Mouse (Mus musculus) CD4-positive, CD25-positive, alpha-beta regulatory T cell, adult 9 weeks (primary cell): ENCODE data around the gene Gtf2h4. TPM values are rescaled to one million over a fixed set of nuclear protein-coding genes. Genes with fewer than 3 reads are reported as not detected.

Experiments used
- polyA plus RNA-seq: library from polyadenylated mRNA; unstranded; fragments of 100-300 nt; shearing (Covaris generic); gene quantifications from one replicate; pipeline ENCODE4 v1.2.1, GENCODE M21; 2017

Gtf2h4 gene
- 28.8 TPM for polyA plus RNA-seq

GRCm38 (mm10) chr17:35673416-35674035 lies at the start of gene Gtf2h4:
Gene Gtf2h4, minus strand, starts transcription at chr17:35673739.

DNA sequence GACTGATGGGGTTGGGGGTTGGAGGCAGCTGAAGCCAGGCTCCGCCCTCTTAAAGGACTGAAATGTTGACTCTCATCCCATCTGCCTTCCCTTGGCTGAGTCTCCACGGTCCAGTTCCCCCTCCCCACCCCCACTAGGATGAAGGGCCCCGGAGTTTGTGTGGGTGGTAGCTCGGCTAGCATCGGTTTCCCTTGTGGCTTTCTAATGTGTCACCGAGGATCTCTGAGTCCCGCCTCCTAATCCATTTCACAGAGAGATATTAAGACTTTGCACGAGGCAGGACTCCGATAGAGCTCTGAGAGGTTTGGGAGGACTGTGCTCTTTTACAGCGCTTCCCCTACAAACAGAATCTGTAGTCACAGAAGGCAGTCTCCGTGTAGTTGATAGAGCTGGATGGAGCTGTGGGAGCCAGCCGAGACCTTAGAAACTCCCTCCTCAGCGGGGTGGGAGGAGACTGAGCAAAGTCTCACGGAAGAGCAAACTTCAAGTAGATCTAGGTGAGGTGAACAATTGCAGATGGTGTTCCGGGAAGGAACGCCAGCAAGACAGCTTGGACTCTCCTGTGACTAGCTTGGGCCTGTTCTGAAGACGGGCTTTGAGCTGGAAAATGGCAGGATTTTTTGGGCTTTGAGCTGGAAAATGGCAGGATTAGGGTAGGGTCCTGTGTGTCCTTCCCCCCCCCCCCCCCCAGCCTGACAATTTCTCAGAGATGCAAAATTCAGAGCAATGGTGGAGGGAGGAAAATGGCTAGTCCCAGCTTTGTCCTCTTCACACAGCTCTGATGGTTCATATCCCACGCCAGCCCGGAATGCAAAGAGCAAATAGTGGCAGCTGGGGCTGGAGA lies 31.3 kb upstream of the Gtf2h4 start, which contains the start of gene Ddr1:
TSS of gene Ddr1 (minus strand) at position 1 of the 844 bp plus-strand sequence.

GRCm38 (mm10) chr17:35667334-35668065 lies 6.0 kb downstream of the Gtf2h4 start, which contains the start of gene Vars2:
Gene Vars2, minus strand, starts transcription at chr17:35667592.

DNA sequence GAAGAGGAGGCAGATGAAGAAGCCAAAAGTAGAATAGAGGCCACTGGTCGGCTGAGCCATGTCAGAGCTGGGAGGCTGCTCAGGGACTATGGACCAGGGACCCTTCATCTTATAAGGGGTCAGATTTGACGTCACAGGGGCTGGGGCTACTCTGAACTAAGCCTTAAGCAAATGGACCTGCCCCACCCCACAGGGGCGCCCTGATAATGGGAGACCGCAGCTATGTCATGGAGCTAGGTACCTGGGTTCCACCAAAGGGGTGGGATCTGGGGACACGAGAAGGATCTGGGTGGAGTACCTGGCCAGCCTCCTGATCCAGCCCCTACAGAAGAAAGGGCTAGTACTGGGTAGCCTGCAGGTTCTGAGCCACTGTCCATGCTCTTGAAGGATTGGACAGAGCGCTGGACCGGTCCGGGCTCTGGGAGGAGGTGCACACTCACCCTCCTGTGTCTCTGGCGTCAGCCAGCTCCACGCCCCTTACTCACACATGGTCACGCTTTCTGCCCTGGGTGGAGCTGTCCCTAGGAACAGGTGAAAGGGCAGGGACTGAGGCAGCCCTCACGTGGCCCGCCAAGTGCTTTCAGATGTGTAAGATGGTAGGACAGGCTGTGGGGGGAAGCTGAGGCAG lies 29.8 kb downstream of the Gtf2h4 start, which contains the start of gene Mucl3:
TSS of gene Mucl3 (minus strand) at position 87 of the 628 bp plus-strand sequence.

DNA sequence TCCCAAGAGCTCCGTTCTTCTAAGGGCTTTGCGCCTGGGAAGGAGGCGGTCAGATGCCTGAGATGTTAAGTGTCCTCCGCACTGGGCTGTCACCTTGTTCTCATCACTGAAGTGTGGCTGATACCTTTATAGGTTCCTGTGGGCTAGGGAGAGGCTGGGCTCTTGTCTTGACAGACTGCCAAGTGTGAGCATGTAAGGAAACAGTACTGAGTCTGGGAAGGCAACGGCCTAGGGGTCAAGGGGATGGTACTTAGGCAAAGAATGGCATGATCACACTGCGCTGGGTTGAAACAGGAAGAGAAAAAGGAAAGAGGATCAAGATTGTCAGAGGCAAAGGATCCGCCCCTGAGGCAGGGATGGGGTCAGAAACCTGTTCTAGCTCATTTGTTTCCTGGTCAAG lies 47.0 kb downstream of the Gtf2h4 start, which contains the start of gene Gm9573:
TSS of gene Gm9573 (minus strand) at position 101 of the 400 bp plus-strand sequence.

Other genes with a start within 250 kb of the Gtf2h4 start
- gene H2-Q6, start 248.9 kb downstream of the Gtf2h4 start, polyA plus RNA-seq, result 903 TPM
- gene H2-Q7, start 234.6 kb downstream of the Gtf2h4 start, polyA plus RNA-seq, result 2,503 TPM
- gene H2-Q10, start 203.7 kb downstream of the Gtf2h4 start, polyA plus RNA-seq, result 22.9 TPM
- gene Pou5f1, start 167.7 kb downstream of the Gtf2h4 start, polyA plus RNA-seq, result not detected
- 16.4 TPM for gene Tcf19, start 156.9 kb downstream of the Gtf2h4 start, polyA plus RNA-seq
- gene Cchcr1, start 156.6 kb downstream of the Gtf2h4 start, polyA plus RNA-seq, result 8.8 TPM
- gene Psors1c2, start 140.5 kb downstream of the Gtf2h4 start, polyA plus RNA-seq, result not detected
- not detected for gene Cdsn, start 121.6 kb downstream of the Gtf2h4 start, polyA plus RNA-seq
- not detected for gene 2300002M23Rik, start 106.3 kb downstream of the Gtf2h4 start, polyA plus RNA-seq
- not detected for gene Sfta2, start 72.2 kb downstream of the Gtf2h4 start, polyA plus RNA-seq
- gene Gm9573, start 47.1 kb downstream of the Gtf2h4 start, polyA plus RNA-seq, result not detected
- not detected for gene Mucl3, start 30.0 kb downstream of the Gtf2h4 start, polyA plus RNA-seq
- gene Vars2, start 6.1 kb downstream of the Gtf2h4 start, polyA plus RNA-seq, result 42.1 TPM
- 5.8 TPM for gene Ddr1, start 30.9 kb upstream of the Gtf2h4 start, polyA plus RNA-seq
- gene Ier3, start 147.9 kb upstream of the Gtf2h4 start, polyA plus RNA-seq, result 1.9 TPM
- 46.0 TPM for gene Flot1, start 149.5 kb upstream of the Gtf2h4 start, polyA plus RNA-seq
- gene Tubb5, start 164.6 kb upstream of the Gtf2h4 start, polyA plus RNA-seq, result 130 TPM
- gene Mdc1, start 167.8 kb upstream of the Gtf2h4 start, polyA plus RNA-seq, result 21.6 TPM
- 32.8 TPM for gene Nrm, start 187.6 kb upstream of the Gtf2h4 start, polyA plus RNA-seq
- 685 TPM for gene Ppp1r18, start 191.9 kb upstream of the Gtf2h4 start, polyA plus RNA-seq
- gene Dhx16, start 206.1 kb upstream of the Gtf2h4 start, polyA plus RNA-seq, result 23.4 TPM
- gene 2310061I04Rik, start 223.7 kb upstream of the Gtf2h4 start, polyA plus RNA-seq, result 25.8 TPM
- 26.7 TPM for gene Atat1, start 236.3 kb upstream of the Gtf2h4 start, polyA plus RNA-seq
- gene Mrps18b, start 242.7 kb upstream of the Gtf2h4 start, polyA plus RNA-seq, result 99.2 TPM
- gene Ppp1r10, start 242.7 kb upstream of the Gtf2h4 start, polyA plus RNA-seq, result 62.7 TPM